Mouse (Mus musculus): Measurements from ENCODE around the gene Ror1. TPM values are rescaled to one million over a fixed set of nuclear protein-coding genes. Genes with fewer than 3 reads are reported as not detected.
A peak's percentile ranks its signal among the peaks of the same experiment; 100 is the strongest.

Gene Ror1
- total RNA-seq, 2 experiments from 2014 or later: 5.3 to 5.8 TPM

- DNase-seq: no peak
These were observed 23.1 kb downstream of the Ror1 start for GRCm38 (mm10) chr4:100118676-100119075.

DNA sequence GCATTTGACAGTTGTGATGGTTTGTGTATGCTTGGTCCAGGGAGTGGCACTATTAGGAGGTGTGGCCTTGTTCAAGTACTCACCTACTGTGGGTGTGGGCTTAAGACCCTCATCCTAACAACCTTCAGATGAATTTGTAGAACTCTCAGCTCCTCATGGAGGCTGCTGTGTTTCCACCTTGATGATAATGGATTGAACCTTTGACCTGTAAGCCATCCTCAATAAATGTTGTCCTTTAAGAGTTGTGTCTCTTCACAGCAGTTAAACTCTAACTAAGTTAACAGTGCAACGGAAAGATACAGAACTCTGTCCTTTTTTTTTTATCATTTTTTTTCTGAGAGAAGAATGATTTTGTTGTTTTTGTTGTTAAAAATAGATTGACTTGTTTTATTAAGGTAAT lies 23.8 kb downstream of the Ror1 start:
- no peak for DNase-seq

DNA sequence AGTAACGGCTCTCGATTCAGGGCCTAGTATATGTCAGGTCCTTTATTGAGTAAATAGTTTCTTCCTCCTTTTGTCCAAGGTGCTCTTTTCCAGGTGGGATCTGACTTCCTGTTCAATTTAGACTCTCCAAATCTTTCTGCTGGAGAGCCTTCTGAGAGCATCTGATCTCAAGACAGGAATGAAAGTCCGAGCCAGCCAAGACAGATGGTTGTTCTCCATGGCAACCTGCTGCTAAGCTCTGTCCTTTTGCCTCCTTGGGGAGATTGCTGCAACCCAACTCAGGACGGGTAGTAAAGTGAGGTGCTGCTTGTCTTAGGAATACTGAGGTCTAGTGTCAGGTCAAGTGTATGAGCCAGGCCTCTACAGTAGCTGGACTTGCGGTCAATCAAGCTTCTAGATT lies 25.0 kb downstream of the Ror1 start:
- no peak for DNase-seq

- no peak for DNase-seq
These were observed 26.8 kb downstream of the Ror1 start for GRCm38 (mm10) chr4:100122436-100122835.

- no peak for DNase-seq
These were observed 27.9 kb downstream of the Ror1 start for GRCm38 (mm10) chr4:100123519-100123918.

DNA sequence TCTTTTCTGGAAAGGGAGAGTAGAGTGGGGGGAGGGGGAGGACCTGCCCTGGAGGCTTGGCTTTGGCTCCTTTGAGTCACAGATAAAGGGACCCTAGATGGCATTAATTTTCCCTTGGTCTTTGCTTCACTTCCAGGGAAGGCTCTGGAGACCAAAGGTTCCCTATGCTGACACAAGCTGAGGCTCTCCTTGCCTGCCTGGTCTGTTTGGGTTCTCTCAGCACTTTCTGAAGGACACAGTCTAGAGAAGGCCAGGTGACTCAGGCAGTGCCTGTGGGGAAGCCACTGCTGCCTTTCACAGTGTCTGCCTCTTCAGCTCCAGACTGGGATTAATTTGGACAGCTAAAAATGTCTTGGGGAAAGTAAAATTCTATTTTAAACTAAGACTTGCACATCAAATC lies 28.5 kb downstream of the Ror1 start:
- no peak for DNase-seq

GRCm38 (mm10) chr4:100124935-100125334 lies 29.3 kb downstream of the Ror1 start:
- no peak for DNase-seq

- DNase-seq: no peak
These were observed 31.1 kb downstream of the Ror1 start for GRCm38 (mm10) chr4:100126531-100127310.

GRCm38 (mm10) chr4:100128026-100128922 lies 32.7 kb downstream of the Ror1 start:
- no peak for DNase-seq

- DNase-seq: no peak
These were observed 33.6 kb downstream of the Ror1 start for GRCm38 (mm10) chr4:100129201-100129600.

DNA sequence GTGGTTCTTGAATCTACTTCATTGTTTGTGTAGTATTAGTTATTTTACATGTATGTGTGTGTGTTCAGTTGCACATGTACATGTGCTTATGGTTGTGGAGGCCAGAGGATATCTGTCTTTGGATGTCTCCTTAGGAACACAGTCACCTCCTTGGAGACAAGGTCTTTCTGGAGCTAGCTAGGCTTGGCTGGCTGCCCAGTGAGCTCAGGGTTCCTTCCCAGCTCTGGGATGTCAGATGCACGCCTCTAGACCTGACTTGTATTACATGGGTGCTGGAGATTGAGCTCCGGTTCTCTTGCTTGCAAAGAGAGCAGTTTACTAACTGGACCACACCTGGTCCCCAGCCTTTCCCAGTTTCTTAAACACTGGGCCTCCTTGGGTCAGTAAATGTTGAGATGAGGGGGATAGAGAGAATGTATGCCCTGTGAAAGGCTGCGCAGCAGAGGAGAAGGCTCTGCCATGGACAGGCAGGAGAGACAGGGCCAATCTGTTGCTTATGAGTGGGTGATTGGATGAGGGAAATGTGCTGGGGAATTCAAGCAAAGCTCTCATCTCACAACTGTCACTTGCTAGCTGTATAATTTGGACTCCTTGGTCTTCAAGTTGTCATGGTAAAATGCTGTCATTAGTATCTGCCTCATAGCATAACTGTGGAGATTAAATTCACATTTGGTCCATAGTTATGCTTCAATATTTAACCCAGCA lies 35.3 kb downstream of the Ror1 start:
- peak in 1 of 2 experiments; percentile 16 for DNase-seq

- no peak for DNase-seq
These were observed 35.9 kb downstream of the Ror1 start for GRCm38 (mm10) chr4:100131488-100131887.

DNA sequence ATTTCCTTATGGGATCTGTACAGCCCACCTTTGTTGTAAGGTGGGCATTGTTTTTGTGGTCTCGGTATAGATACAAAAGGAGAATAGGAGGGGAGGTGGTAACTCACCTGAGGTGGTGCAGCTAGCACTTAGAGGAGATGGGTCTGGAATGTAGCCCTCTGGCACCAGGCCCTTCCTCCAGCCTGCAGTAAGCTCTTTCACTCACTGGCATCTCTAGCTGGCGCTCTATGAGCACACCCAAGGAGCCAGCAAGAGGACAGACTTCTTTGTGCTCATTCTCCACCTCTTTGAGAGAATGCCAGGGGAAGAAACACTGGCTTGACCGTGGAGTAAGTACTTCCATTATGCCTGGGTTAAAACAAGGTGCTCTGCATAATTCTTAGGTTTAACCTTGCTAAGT lies 36.7 kb downstream of the Ror1 start:
- no peak for DNase-seq

DNA sequence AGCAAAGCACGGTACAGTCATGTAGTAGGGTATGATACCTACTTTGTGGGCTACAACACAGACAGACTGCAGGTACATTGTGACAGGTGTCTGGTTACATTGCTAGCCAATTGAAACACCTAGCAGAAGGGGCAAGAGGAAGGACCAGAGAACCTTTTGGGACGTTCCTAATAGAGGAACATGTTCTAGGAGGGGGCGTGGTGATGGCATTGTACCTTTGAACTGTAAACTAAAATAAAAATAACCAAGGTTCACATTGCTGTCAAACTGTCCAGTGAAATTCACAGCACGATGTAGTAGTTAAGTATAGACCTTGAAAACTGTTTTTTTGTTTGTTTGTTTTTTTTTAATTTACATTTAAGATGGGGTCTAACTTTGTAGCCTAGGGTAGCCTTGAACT lies 40.5 kb downstream of the Ror1 start:
- DNase-seq: no peak

DNA sequence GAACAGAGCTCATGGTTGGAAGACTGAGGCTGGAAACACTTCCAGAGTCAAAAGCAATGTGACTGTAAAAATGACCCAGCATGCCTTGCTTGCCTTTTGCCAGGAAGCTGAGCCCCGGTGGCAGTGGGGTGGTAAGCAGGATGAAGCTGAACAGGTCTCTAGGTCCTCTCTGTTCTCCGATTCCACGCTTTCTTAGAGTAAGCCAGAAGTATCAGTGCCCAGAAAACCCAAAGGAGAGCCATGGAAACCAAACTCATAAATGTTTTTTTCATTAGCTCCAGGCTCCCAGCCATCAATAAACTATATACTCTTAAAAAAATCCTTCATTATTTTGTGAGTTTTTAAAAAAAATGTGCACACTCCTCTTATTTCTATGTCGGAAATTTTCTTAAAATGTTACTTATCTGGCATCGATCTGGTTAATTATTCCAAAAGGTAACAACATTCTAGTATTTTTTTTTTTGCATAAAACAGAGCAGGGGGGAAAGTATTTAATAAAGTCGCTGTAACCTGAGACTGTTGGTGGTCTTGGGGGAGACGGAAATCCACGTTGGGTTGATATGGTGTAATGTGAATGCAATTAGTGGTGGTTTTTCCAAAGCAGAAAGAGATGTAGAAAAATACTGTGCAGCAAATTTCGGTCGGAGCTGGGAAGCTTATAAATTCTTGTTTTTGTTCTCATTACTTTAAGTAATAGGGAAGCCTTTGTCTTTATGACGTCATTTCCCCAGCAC lies 41.7 kb downstream of the Ror1 start:
- DNase-seq: no peak

GRCm38 (mm10) chr4:100141626-100142025 lies 46.0 kb downstream of the Ror1 start:
- no peak for DNase-seq

DNA sequence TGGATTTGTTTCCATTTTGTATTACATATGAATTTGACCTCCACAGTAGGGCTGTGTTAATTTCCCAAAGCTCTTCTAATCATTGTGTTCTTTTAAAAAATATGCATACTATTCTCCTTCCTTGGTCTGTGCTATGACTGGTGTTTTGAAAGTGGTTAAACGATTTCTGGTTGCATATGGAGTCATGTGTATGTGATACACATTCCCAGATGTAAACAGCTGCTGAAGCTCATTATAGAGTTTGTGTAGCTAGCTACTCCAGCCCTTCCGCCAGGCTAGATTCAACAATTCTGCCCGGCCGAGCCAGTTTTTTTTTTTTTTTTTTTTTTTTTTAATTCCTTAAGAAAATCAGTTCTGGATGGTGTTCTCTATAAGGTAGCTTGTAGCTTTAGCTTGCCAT lies 49.2 kb downstream of the Ror1 start:
- DNase-seq: no peak

GRCm38 (mm10) chr4:100150797-100151196 lies 55.2 kb downstream of the Ror1 start:
- no peak for DNase-seq

DNA sequence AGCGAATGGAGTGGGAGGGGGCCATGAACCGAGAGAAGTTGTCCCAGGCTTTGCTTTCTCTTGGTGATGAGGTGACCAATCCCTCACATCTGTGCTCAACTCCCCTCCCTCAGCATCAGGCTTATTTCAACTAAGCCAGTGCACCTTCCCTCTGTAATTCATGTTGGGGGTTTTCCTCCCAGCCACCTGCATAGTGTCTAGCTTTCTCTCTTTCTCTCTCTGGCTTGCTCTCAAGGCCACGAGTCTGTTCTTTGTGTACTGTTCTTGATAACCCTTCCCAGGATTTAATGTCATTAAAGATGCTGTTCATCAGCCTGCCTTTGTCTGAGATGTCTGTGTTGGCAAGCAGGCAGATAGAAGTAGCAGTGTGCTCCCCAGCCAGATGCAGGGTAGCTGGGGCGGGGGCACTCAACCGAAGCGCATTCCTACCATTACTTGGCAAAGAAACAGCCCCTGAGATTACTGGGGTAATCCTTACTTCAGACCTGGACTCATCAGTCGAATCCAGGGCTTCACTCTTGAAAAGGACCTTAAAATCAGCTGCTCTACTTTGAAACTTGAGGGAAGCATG lies 59.1 kb downstream of the Ror1 start:
- no peak for DNase-seq

DNA sequence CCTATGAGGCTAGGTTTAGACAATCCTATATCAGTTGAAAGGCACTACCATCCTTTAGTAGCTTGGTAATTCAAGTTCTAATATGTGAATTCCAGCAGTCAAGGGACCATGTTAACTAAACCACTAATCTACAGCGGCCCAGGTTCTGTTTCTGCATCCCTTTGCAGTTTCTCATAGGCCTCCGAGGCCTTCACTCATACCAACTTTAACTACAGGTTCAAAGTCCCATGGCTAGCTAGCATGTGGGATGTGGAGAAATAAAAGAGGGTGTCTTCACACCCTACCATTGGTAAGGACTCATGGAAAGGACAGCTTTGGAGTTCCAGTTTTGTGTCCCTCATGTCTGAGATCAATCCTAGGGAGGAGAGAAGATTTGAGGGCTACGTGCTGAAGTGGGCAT lies 60.1 kb downstream of the Ror1 start:
- no peak for DNase-seq

DNA sequence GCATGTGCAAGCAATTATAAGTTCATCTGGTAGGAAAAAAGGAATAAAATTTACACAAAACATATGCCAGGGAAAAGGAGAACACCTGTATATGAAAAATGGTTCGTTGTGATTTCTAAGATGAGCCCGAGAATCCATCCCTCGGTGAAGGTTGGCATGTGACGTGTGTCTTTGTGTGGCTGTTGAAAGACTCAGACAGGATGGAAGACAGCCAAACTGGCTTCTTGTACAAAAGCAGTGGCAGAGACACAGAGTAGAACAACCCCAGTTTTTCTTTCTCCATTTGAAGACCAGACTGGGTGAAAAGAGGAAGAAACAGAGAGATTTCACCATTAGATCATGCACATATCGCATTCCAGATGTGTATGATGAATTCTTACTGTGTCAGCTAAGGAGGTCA lies 62.8 kb downstream of the Ror1 start:
- no peak for DNase-seq

DNA sequence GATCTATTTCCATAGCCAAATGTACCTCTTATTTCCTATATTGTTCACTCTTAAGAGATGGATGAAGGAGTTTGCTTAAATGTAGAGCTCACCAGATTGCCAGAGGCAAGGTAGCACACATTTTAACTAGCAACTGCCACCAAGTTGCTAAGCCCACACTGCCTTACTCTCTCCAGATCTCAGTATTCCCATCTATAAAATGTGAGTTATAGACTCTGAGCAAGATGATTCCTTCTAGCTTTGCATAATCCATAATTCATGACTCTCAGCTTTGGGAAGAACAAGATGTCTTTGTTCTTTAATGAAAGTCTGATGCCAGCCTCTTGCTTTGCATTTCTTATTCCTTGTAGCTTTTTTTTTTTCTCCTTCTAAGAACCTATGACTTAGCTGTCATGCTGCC lies 64.6 kb downstream of the Ror1 start:
- DNase-seq: no peak
